Mouse (Mus musculus) left cerebral cortex, postnatal 36 days (tissue): ENCODE measurements around the gene Lgr4. TPM values are rescaled to one million over a fixed set of nuclear protein-coding genes. Genes with fewer than 3 reads are reported as not detected.

Experiments used
- total RNA-seq, 2 experiments: library from RNA; stranded (reverse); gene quantifications; 2 replicates each; pipeline ENCODE4 v1.2.3; 2021

The Lgr4 gene
- total RNA-seq, 2 experiments from 2014 or later, result 23.7 to 26.2 TPM

Other genes starting within 250 kb of the Lgr4 start
- gene Bdnf, start 242.9 kb upstream of the Lgr4 start, total RNA-seq, result 10 to 100 TPM; 26.9 to 30.3 TPM
- gene Lin7c, start 26.8 kb upstream of the Lgr4 start, total RNA-seq, result 10 to 100 TPM; 66.9 to 76.8 TPM
- gene Ccdc34, start 100.2 kb downstream of the Lgr4 start, total RNA-seq, result 10 to 100 TPM; 12.1 to 14.4 TPM